Mouse (Mus musculus): ENCODE measurements around the gene Upp1.

DNA sequence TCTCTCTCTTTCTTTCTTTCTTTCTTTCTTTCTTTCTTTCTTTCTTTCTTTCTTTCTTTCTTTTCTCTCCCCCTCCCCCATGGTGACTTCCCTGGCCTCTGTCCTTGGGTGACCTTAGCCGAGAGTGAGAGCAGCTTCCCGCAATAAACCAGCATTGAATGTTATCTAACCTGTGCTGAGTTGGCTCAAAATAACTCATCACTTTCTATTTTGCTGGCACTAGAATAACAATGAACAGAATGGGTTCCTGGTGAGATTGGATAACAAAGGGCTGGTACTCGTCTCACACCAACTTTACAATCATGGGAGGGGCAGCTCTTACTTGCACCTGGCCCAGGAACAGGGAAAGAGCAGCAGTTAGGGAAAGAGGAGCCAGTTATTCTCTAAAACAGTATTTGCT is 987 bp upstream of the Upp1 start:
- TF ChIP-seq CTCF (IDR thresholded peaks at IDR 0.05; ENCODE audit: low read depth) = no peak
- no peak for TF ChIP-seq EP300 (IDR thresholded peaks at IDR 0.05; ENCODE audit: low read depth)

All from heart, postnatal 0 days (tissue).